Mouse (Mus musculus): ENCODE data around the gene Dtnb.
"Not testable (repeated sequence)": the region's sequence is repeated elsewhere in the genome, so short reads cannot be mapped to it uniquely, and the experiment has no call there.

Gene Dtnb

GRCm38 (mm10) chr12:3660985-3661635 lies 88.9 kb downstream of the Dtnb start:
- DNase-seq (ENCODE audit: low spot score in 2 of 2) = no peak

- no peak for DNase-seq (ENCODE audit: low spot score in 2 of 2)
Measured at GRCm38 (mm10) chr12:3662660-3663059, 90.5 kb downstream of the Dtnb start.

- DNase-seq (ENCODE audit: low spot score in 2 of 2) = no peak
Measured at GRCm38 (mm10) chr12:3663386-3663785, 91.2 kb downstream of the Dtnb start.

GRCm38 (mm10) chr12:3669971-3670381 lies 97.8 kb downstream of the Dtnb start:
- no peak for DNase-seq (ENCODE audit: low spot score in 2 of 2)

GRCm38 (mm10) chr12:3671117-3671516 lies 98.9 kb downstream of the Dtnb start:
- DNase-seq (ENCODE audit: low spot score in 2 of 2) = no peak

- no peak for DNase-seq (ENCODE audit: low spot score in 2 of 2)
Measured at GRCm38 (mm10) chr12:3672786-3673185, 100.6 kb downstream of the Dtnb start.

- DNase-seq (ENCODE audit: low spot score in 2 of 2) = no peak
Measured at GRCm38 (mm10) chr12:3673886-3674285, 101.7 kb downstream of the Dtnb start.

- DNase-seq (ENCODE audit: low spot score in 2 of 2) = no peak
Measured at GRCm38 (mm10) chr12:3674913-3675312, 102.7 kb downstream of the Dtnb start.

- DNase-seq (ENCODE audit: low spot score in 2 of 2) = no peak
Measured at GRCm38 (mm10) chr12:3680721-3681120, 108.5 kb downstream of the Dtnb start.

GRCm38 (mm10) chr12:3683041-3683440 lies 110.9 kb downstream of the Dtnb start:
- peak in 1 of 2 experiments; percentile 21 for DNase-seq (ENCODE audit: low spot score in 2 of 2)

GRCm38 (mm10) chr12:3686419-3686940 lies 114.3 kb downstream of the Dtnb start:
- no peak for DNase-seq (ENCODE audit: low spot score in 2 of 2)

GRCm38 (mm10) chr12:3690926-3691529 lies 118.8 kb downstream of the Dtnb start:
- DNase-seq (ENCODE audit: low spot score in 2 of 2) = not testable (repeated sequence)

- no peak for DNase-seq (ENCODE audit: low spot score in 2 of 2)
Measured at GRCm38 (mm10) chr12:3692795-3693392, 120.7 kb downstream of the Dtnb start.

GRCm38 (mm10) chr12:3695741-3696501 lies 123.7 kb downstream of the Dtnb start:
- peak in 1 of 2 experiments; percentile 23 for DNase-seq (ENCODE audit: low spot score in 2 of 2)

- no peak for DNase-seq (ENCODE audit: low spot score in 2 of 2)
Measured at GRCm38 (mm10) chr12:3700503-3700902, 128.3 kb downstream of the Dtnb start.

- DNase-seq (ENCODE audit: low spot score in 2 of 2) = no peak
Measured at GRCm38 (mm10) chr12:3702903-3703302, 130.7 kb downstream of the Dtnb start.

- DNase-seq (ENCODE audit: low spot score in 2 of 2) = no peak
Measured at GRCm38 (mm10) chr12:3719151-3719721, 147.1 kb downstream of the Dtnb start.

- DNase-seq (ENCODE audit: low spot score in 2 of 2) = no peak
Measured at GRCm38 (mm10) chr12:3720527-3720926, 148.3 kb downstream of the Dtnb start.

- peak; percentile 31 to 71 for DNase-seq (ENCODE audit: low spot score in 2 of 2)
Measured at GRCm38 (mm10) chr12:3723762-3724161, 151.6 kb downstream of the Dtnb start.

- DNase-seq (ENCODE audit: low spot score in 2 of 2) = no peak
Measured at GRCm38 (mm10) chr12:3724822-3725370, 152.7 kb downstream of the Dtnb start.

- no peak for DNase-seq (ENCODE audit: low spot score in 2 of 2)
Measured at GRCm38 (mm10) chr12:3729521-3730075, 157.4 kb downstream of the Dtnb start.
